Mouse (Mus musculus) intestine, embryonic 14.5 days (tissue): ENCODE measurements around the gene Sgf29. TPM values are rescaled to one million over a fixed set of nuclear protein-coding genes. Genes with fewer than 3 reads are reported as not detected.
A peak's percentile ranks its signal among the peaks of the same experiment; 100 is the strongest.

ENCODE experiments used
- ATAC-seq: fragments of 200-750 bp; cut with Nextera tagmentation; replicated peaks from 2 replicates; pipeline ENCODE4 v1.8.0; 2017; ENCODE audit warnings: low read depth, moderate number of reproducible peaks, moderate TSS enrichment, moderate library complexity; ENCODE audit not compliant: low FRiP score, low TSS enrichment
- DNase-seq: peaks from one replicate; pipeline ENCODE4 v3.0.0-alpha.2; 2018; ENCODE audit warnings: low spot score
- H3K27ac ChIP-seq: fragments of 300-500 bp; sonication (generic); 2 replicates; pipeline ENCODE4 v1.5.1; 2014; ENCODE audit warnings: low read depth, mild to moderate bottlenecking, control low read depth
- H3K27me3 ChIP-seq: fragments of 300-500 bp; sonication (generic); replicated peaks from 2 replicates; pipeline ENCODE4 v1.6.1; 2014; ENCODE audit warnings: low read length, control low read depth; ENCODE audit not compliant: control insufficient read depth, insufficient read depth
- H3K36me3 ChIP-seq: fragments of 300-500 bp; sonication (generic); 2 replicates; pipeline ENCODE4 v1.6.1; 2014; ENCODE audit warnings: low read length, control low read depth; ENCODE audit not compliant: control insufficient read depth, insufficient read depth
- H3K4me1 ChIP-seq: fragments of 300-500 bp; sonication (generic); replicated peaks from 2 replicates; pipeline ENCODE4 v1.6.1; 2014; ENCODE audit warnings: low read length, control low read depth, mixed read lengths; ENCODE audit not compliant: control insufficient read depth, insufficient read depth
- H3K4me2 ChIP-seq: fragments of 300-500 bp; sonication (generic); 2 replicates; pipeline ENCODE4 v1.6.1; 2014; ENCODE audit warnings: low read length
- H3K4me3 ChIP-seq: fragments of 300-500 bp; sonication (generic); 2 replicates; pipeline ENCODE4 v1.5.1; 2014; ENCODE audit warnings: low read depth, low read length, control low read depth, mixed read lengths
- H3K9ac ChIP-seq: fragments of 300-500 bp; sonication (generic); 2 replicates; pipeline ENCODE4 v1.6.1; 2014; ENCODE audit warnings: mild to moderate bottlenecking, low read length
- H3K9me3 ChIP-seq: fragments of 300-500 bp; sonication (generic); 2 replicates; pipeline ENCODE4 v1.6.1; 2016; ENCODE audit warnings: low read length, control low read depth; ENCODE audit not compliant: control insufficient read depth
- WGBS: fragments of 180-500 bp; shearing (Covaris S2); extraction: QIAGEN DNeasy Blood & Tissue Kit; methylation state at CpG from one replicate; pipeline ENCODE4 v1.1.7; 2014; 5-methylcytosine and 5-hydroxymethylcytosine counted together
- polyA plus RNA-seq: library from polyadenylated mRNA; unstranded; fragments of >200 nt; fragmentation: Nextera tagmentation; extraction: Ambion mirVana; gene quantifications from 2 replicates; pipeline ENCODE4 v1.2.1, GENCODE M21; 2014

Sgf29 gene
- polyA plus RNA-seq, 1 experiment from 2014 or later: 64.5 TPM

DNA sequence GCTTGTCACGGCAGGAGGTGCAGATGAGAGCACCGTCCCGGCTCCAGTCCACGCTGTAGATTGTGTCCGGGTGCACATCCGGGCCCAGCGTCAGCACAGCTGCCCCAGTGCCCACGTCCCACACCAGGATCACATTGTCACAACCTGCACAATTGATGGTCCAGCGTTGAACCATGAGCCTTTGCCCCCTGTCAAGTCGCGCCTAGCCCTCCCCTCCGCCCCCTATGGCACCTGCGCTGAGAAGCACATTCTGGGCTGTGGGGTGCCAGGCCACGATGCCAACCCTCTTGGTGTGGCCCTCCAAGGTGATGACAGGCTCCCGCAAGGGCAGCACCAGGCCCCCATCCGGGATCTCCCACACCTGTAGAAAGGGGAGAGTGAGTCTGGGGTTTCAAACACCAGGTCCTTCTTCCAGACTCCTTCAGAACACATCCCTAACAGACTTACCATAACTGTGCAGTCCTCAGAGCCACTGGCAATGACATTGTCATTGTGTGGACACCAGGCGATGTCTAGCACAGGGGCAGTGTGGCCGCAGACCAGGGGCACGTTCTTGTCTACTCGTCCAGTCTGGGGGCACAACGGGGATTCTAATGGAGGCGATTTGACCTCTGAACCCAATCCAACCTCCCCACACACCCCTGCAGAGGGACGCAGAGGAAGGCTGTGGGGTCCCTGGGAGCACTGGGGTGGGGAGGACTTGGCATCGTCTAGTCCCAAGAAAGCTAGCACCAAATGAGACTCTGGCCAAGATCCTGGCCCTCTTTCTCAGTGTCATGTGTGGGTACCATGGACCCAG lies 52.6 kb downstream of the Sgf29 start:
- Histone ChIP-seq H3K4me1 (peaks cover 6% of the 10 kb centered on the region), H3K4me2 (peak overlapping the region; percentile 3; the same call in 1 of the 2 replicates), H3K9ac (no peak overlapping the region), H3K9me3 (no peaks in the 10 kb centered on the region), H3K4me3 (no peak overlapping the region), H3K36me3 (peaks cover 6% of the 10 kb centered on the region; the same call in 1 of the 2 replicates), H3K27me3 (peaks cover 30% of the 10 kb centered on the region), H3K27ac (no peak overlapping the region)
- ATAC-seq (no peak), DNase-seq (no peak)
- 61% methylated on average over 24 of the region's 24 CpGs for WGBS

DNA sequence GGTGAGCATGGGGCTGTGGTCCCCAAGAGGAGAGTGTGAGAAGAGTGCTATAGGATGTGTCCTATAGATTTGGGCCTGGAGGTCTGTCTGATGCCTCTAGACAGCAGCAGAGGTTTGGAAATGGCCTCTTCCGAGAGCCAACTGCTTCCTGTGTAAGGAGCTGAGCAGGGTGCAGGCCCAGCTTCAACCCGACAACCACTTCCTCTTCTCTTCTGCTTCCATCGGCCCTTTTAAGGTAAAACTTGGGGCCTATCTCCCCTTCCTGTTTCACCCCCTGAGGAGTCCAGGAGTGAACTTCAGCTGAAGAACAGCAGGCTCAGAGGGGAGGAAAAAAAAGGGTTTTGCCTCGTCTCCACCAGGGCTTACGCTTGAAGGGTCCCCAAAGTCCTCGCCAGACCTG lies 53.2 kb downstream of the Sgf29 start:
- Histone ChIP-seq H3K4me3 (no peak overlapping the region), H3K4me1 (0 out of 2 replicates have a peak, but pooled peaks cover 3% of the 10 kb centered on the region), H3K27me3 (peaks cover 30% of the 10 kb centered on the region), H3K9ac (no peak overlapping the region), H3K27ac (no peak overlapping the region), H3K36me3 (peaks cover 4% of the 10 kb centered on the region; the same call in 1 of the 2 replicates), H3K9me3 (no peaks in the 10 kb centered on the region), H3K4me2 (no peak overlapping the region)
- 83% methylated on average over 6 of the region's 6 CpGs for WGBS
- no peak for DNase-seq
- no peak for ATAC-seq

DNA sequence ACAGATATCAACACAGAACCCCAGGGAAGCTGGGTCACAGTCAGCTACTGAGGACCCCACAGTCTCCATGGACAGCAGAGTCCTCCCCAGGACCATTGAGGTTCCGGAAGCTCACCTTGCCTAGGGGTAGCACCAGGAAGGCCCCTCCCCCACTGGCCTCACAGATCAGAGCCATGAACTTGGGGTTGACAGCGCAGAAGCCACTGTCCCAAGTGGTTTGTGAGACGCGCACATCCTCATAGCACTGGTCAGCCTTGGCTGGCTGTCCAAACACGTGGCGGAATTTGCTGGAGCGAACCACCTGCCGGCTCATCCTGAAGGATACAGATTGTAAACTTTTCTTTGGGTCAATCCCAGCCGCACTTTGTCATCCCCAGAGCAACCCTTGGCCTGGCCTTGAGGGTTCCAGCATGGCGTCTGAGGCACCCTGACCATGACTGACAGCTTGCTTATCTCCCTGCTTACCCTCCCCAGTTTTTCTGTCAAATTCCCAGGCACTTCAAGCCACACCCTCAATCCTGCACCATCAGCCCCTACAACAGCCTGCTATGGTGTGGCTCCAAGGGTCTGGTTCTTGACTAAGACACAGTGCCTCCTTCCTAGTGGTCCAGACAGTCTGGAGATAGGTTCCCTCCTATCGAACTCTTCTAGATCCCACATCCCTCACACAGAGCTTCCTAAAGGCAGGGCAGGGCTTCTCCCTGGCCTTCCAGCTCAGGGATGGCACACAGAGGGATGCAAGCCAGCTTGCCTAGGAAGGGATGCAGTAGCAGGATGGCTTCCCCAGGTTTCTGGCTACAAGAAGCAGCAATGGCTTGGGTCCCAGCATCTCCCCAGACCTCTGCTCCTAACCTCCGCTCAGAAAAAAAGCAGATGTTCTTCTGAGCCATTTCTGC lies 54.0 kb downstream of the Sgf29 start:
- 0 out of 2 replicates have a peak overlapping the region, but pooled peaks have one; percentile 60 for H3K4me2 ChIP-seq
- ATAC-seq: no peak
- no peaks in the 10 kb centered on the region for H3K36me3 ChIP-seq
- no peak overlapping the region for H3K9ac ChIP-seq
- 0 out of 2 replicates have a peak, but pooled peaks cover 3% of the 10 kb centered on the region for H3K4me1 ChIP-seq
- no peak overlapping the region for H3K27ac ChIP-seq
- no peaks in the 10 kb centered on the region for H3K9me3 ChIP-seq
- no peak overlapping the region; the same call in 1 of the 2 replicates for H3K4me3 ChIP-seq
- peaks cover 30% of the 10 kb centered on the region for H3K27me3 ChIP-seq
- whole genome bisulfite sequencing: 75% methylated on average over 12 of the region's 12 CpGs
- no peak for DNase-seq

DNA sequence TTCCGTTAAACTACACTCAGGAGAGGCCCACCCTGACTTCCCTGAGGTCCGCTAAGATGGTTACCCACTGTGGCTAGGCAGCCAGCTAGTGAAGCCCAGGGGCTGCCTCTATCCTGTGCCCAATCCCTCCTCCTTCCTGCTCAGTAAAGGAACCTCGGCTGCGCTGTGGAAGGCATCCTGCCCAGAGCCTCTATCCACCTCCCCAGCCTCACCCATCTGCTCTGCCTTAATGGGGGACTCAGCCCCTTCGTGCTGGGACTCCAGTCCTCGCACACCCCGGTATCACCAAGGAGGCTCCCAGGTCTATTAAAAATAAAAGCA lies 54.6 kb downstream of the Sgf29 start:
- Histone ChIP-seq H3K9me3 (no peaks in the 10 kb centered on the region), H3K9ac (no peak overlapping the region), H3K27me3 (peaks cover 30% of the 10 kb centered on the region), H3K36me3 (no peaks in the 10 kb centered on the region), H3K4me1 (0 out of 2 replicates have a peak, but pooled peaks cover 3% of the 10 kb centered on the region), H3K27ac (no peak overlapping the region), H3K4me3 (peak overlapping the region; percentile 4; the same call in 1 of the 2 replicates), H3K4me2 (peak overlapping the region; percentile 60; the same call in 1 of the 2 replicates)
- WGBS: 19% methylated on average over 7 of the region's 7 CpGs
- ATAC-seq: no peak
- no peak for DNase-seq

DNA sequence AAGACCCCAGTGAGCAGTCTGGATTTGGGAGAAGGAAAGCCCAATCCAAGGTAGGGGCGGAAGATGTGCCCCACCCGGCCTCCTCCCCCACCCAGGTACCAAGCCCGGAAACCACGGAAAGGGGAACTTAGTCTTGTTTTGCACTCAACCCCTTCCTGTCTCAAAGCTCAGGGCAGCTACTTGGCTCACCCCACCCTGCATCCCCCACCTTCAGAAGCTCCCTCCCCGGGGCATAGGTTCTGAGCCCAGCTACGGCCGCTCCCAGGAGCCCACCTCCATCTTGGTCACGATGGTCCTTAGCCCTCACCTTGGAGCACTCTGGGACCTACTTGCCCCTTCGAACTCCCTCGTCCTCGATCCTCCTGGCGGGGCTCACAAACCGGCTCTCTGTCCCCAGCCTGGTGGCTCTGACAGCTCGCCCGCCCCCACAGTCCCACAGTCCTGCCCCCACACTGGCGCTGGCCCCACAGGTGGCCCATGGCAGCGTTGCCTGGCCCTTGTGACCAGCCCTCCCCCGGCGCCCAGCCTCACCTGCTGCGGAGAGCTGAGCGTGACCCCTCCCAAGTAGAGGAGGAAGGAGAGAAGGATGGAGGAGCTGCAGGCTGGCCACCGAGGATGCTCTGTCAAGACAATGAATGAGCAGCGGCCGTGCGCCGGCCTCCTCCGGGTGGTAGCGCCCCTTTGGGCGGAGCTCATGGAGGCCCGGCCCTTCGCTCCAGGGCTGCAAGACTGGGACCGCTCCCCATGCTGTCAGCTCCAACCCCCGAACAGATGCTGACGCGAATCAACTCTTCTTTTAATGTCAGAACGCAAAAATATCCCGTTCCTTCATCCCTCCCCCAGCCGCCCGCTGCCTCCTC lies 55.2 kb downstream of the Sgf29 start:
- DNase-seq (peak; percentile 83), ATAC-seq (no peak; the same call in 1 of the 2 replicates)
- H3K27me3 ChIP-seq: peaks cover 30% of the 10 kb centered on the region
- 3% methylated on average over 39 of the region's 39 CpGs for WGBS
- H3K4me3 ChIP-seq: peak overlapping the region; percentile 28
- no peak overlapping the region for H3K27ac ChIP-seq
- no peaks in the 10 kb centered on the region for H3K36me3 ChIP-seq
- peak overlapping the region; percentile 17 for H3K9ac ChIP-seq
- 0 out of 2 replicates have a peak, but pooled peaks cover 3% of the 10 kb centered on the region for H3K4me1 ChIP-seq
- peak overlapping the region; percentile 60 for H3K4me2 ChIP-seq
- no peaks in the 10 kb centered on the region for H3K9me3 ChIP-seq

DNA sequence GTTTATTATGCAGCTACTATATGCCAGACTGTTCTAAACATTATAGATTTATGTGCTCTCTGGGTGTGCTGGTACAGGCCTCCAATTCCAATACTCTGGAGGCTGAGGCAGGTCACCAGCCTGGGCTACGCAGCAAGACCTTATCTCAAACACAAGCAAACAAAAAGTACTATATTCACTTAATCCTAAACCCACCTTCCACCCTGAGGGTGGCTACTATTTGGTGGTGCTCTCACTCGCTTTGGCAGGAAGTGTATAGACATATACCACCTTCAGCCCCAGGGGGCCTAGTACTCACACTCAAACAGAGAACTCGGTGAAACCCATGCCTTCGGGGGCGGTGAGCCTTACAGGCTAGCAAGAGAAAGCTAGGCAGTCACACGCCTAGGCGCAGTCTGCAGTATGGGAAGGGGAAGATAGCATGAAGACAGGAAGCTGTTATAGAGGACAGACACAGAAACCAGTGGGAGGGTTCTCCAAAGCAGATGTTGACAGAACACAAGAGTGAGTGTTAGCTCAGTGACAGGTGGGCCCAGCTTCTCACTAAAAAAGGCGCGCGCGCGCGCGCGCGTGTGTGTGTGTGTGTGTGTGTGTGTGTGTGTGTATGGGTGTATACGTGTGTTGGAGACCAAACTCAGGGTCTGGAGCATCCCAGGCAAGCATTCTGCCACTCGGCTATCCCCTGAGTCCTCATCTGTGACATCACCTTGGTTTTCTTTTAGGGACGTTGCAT lies 58.5 kb downstream of the Sgf29 start, which contains the start of gene Coro1a:
Coro1a (minus strand) TSS at position 346 of the 733 bp plus-strand sequence.
- Histone ChIP-seq H3K27me3 (peaks cover 30% of the 10 kb centered on the region), H3K27ac (no peak within 1 kb of the TSS), H3K4me3 (no peak within 1 kb of the TSS), H3K9me3 (no peaks in the 10 kb centered on the region), H3K4me1 (0 out of 2 replicates have a peak, but pooled peaks cover 3% of the 10 kb centered on the region), H3K9ac (no peak within 1 kb of the TSS), H3K4me2 (no peak within 1 kb of the TSS), H3K36me3 (no peaks in the 10 kb centered on the region)
- DNase-seq (no peak), ATAC-seq (no peak)
- 81% methylated on average over 19 of the region's 19 CpGs for WGBS

DNA sequence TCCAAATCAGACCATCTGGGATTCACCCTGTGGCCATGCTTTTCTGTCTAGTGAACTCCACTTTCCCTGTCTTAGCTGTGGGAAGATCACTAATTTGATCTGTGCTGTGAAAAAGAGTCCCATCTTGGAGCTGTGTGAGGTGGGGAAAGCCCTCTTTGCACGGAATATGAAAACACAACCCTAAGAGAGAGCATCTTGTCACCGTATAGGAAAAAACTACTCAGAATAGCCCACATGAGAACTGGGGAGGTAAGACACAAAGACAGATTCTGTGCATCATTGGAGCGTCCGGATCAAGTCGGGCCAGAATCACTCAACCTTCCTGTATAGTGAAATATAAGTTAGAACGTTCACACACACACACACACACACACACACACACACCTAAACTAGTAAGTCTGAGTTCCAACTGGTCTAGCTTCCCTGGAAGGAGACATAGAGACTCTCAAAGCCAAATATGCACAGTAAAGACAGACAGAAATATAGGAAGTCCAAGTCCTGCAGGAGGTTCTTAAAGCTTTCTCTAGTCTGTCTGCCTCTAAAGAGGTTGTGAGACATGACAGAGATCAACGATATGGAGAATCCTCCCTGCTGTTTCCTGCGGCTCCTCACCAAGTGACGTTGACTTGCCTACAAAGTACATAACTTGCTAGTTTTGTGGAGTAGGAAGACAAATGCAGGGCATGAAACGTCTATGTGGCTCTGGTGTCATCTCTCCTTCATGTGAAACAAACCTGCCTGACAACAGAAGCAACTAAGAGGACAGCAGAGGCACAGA lies 59.3 kb downstream of the Sgf29 start:
- no peak for DNase-seq
- H3K4me2 ChIP-seq: no peak overlapping the region
- H3K27ac ChIP-seq: no peak overlapping the region
- no peak overlapping the region for H3K4me3 ChIP-seq
- H3K36me3 ChIP-seq: no peaks in the 10 kb centered on the region
- no peaks in the 10 kb centered on the region for H3K9me3 ChIP-seq
- 82% methylated on average over 10 of the region's 10 CpGs for WGBS
- H3K27me3 ChIP-seq: peaks cover 23% of the 10 kb centered on the region
- H3K4me1 ChIP-seq: 0 out of 2 replicates have a peak, but pooled peaks cover 3% of the 10 kb centered on the region
- no peak for ATAC-seq
- no peak overlapping the region for H3K9ac ChIP-seq
